24 mouse cellular contexts compared by ENCODE assay signal in genomic region chr6:89672641-89673040, GRCm38 (mm10). TPM values are rescaled to one million over a fixed set of nuclear protein-coding genes. Genes with fewer than 3 reads are reported as not detected.
DNase-seq lines count a peak whose midpoint lies in the region; ATAC-seq lines count a peak whose summit lies in the region.
"Had no signal": no experiment of that assay in that cellular context is flagged by ENCODE, and none has a peak within 500 bp of the region (broad histone marks: within the 10 kb centered on the region; RNA-seq: fewer than 3 reads in every experiment).

No protein-coding gene starts in this region.

- no peak overlapping the region for H3K4me3 ChIP-seq in hindbrain, embryonic 15.5 days
- no peak overlapping the region for H3K4me3 ChIP-seq in hindbrain, embryonic 13.5 days
- no peak overlapping the region for H3K4me3 ChIP-seq in liver, embryonic 11.5 days (ENCODE audit: low read depth, low read length)
- H3K4me3 ChIP-seq in limb, embryonic 10.5 days, result no peak overlapping the region
- H3K4me3 ChIP-seq: embryonic facial prominence, embryonic 12.5 days; liver, embryonic 13.5 days; midbrain, embryonic 15.5 days; neural tube, embryonic 12.5 days had no signal

- H3K9me3 ChIP-seq in hindbrain, embryonic 15.5 days, result no peaks in the 10 kb centered on the region
- no peaks in the 10 kb centered on the region for H3K9me3 ChIP-seq in hindbrain, embryonic 13.5 days
- H3K9me3 ChIP-seq in liver, embryonic 11.5 days (ENCODE audit: control insufficient read depth, low read length), result no peaks in the 10 kb centered on the region
- no peaks in the 10 kb centered on the region for H3K9me3 ChIP-seq in limb, embryonic 10.5 days (replicated peaks)
- H3K9me3 ChIP-seq: embryonic facial prominence, embryonic 12.5 days; liver, embryonic 13.5 days; midbrain, embryonic 15.5 days; neural tube, embryonic 12.5 days had no signal

- DNase-seq in cerebellum, adult 18-20 months, result peak; percentile 20 to 32
- DNase-seq in cerebellum, adult 8-10 months, result peak; percentile 25
- DNase-seq in layer of hippocampus, adult 18-20 months (ENCODE audit: low spot score in 2 of 2), result peak; percentile 59 to 78
- DNase-seq in liver, embryonic 11.5 days (ENCODE audit: low spot score), result no peak
- no peak for DNase-seq in limb, embryonic 10.5 days (ENCODE audit: low spot score)
- DNase-seq: adrenal gland, postnatal 14 days; heart, postnatal 36 days; kidney, adult 2 months; liver, embryonic 13.5 days; right cerebral cortex, postnatal 14 days; thymus, postnatal 25 days had no signal

- H3K27me3 ChIP-seq in hindbrain, embryonic 15.5 days, result no peaks in the 10 kb centered on the region
- H3K27me3 ChIP-seq in hindbrain, embryonic 13.5 days, result no peaks in the 10 kb centered on the region
- no peaks in the 10 kb centered on the region for H3K27me3 ChIP-seq in liver, embryonic 11.5 days (replicated peaks; ENCODE audit: control insufficient read depth, insufficient read depth, low read length)
- H3K27me3 ChIP-seq in limb, embryonic 10.5 days (ENCODE audit: low read depth, poor library complexity, severe bottlenecking), result no peaks in the 10 kb centered on the region
- H3K27me3 ChIP-seq: CH12.LX; embryonic facial prominence, embryonic 12.5 days; liver, embryonic 13.5 days; midbrain, embryonic 15.5 days; neural tube, embryonic 12.5 days had no signal

- 0 out of 2 replicates have a peak, but pooled peaks cover 9% of the 10 kb centered on the region for H3K4me1 ChIP-seq in hindbrain, embryonic 15.5 days (replicated peaks)
- H3K4me1 ChIP-seq in hindbrain, embryonic 13.5 days (replicated peaks), result no peaks in the 10 kb centered on the region
- H3K4me1 ChIP-seq in liver, embryonic 11.5 days (replicated peaks; ENCODE audit: control insufficient read depth, insufficient read depth, low read length), result no peaks in the 10 kb centered on the region
- H3K4me1 ChIP-seq in limb, embryonic 10.5 days, result no peaks in the 10 kb centered on the region
- H3K4me1 ChIP-seq: embryonic facial prominence, embryonic 12.5 days; liver, embryonic 13.5 days; midbrain, embryonic 15.5 days; neural tube, embryonic 12.5 days had no signal

- H3K36me3 ChIP-seq in hindbrain, embryonic 15.5 days, result no peaks in the 10 kb centered on the region
- H3K36me3 ChIP-seq in hindbrain, embryonic 13.5 days, result peaks cover 31% of the 10 kb centered on the region
- H3K36me3 ChIP-seq in liver, embryonic 11.5 days (ENCODE audit: control insufficient read depth, insufficient read depth, low read length), result no peaks in the 10 kb centered on the region
- H3K36me3 ChIP-seq in limb, embryonic 10.5 days, result 0 out of 2 replicates have a peak, but pooled peaks cover 2% of the 10 kb centered on the region
- H3K36me3 ChIP-seq: embryonic facial prominence, embryonic 12.5 days; midbrain, embryonic 15.5 days had no signal

- no peak for ATAC-seq in cerebellum, adult (ENCODE audit: insufficient number of reproducible peaks, low FRiP score, low TSS enrichment)
- no peak for ATAC-seq in hindbrain, embryonic 15.5 days (ENCODE audit: low FRiP score, low read depth)
- no peak for ATAC-seq in hindbrain, embryonic 13.5 days (ENCODE audit: low FRiP score)
- no peak for ATAC-seq in liver, embryonic 11.5 days (replicated peaks; ENCODE audit: low FRiP score)

- no peak overlapping the region for H3K4me2 ChIP-seq in hindbrain, embryonic 15.5 days
- H3K4me2 ChIP-seq in hindbrain, embryonic 13.5 days, result no peak overlapping the region
- H3K4me2 ChIP-seq in liver, embryonic 11.5 days, result no peak overlapping the region
- H3K4me2 ChIP-seq: embryonic facial prominence, embryonic 12.5 days; heart, embryonic 11.5 days; liver, embryonic 13.5 days; midbrain, embryonic 15.5 days; neural tube, embryonic 12.5 days had no signal

- H3K27ac ChIP-seq in hindbrain, embryonic 15.5 days (replicated peaks), result peak overlapping the region; percentile 21
- H3K27ac ChIP-seq in hindbrain, embryonic 13.5 days, result no peak overlapping the region
- H3K27ac ChIP-seq in liver, embryonic 11.5 days (ENCODE audit: low read depth, low read length), result no peak overlapping the region
- no peak overlapping the region for H3K27ac ChIP-seq in limb, embryonic 10.5 days
- H3K27ac ChIP-seq: embryonic facial prominence, embryonic 12.5 days; liver, embryonic 13.5 days; midbrain, embryonic 15.5 days; neural tube, embryonic 12.5 days had no signal

- no peak overlapping the region for H3K9ac ChIP-seq in hindbrain, embryonic 15.5 days
- no peak overlapping the region for H3K9ac ChIP-seq in hindbrain, embryonic 13.5 days
- H3K9ac ChIP-seq in liver, embryonic 11.5 days (ENCODE audit: low read depth, low read length), result no peak overlapping the region
- H3K9ac ChIP-seq: embryonic facial prominence, embryonic 12.5 days; liver, embryonic 13.5 days; midbrain, embryonic 15.5 days; neural tube, embryonic 12.5 days had no signal

- 67% methylated on average over 7 of the region's 7 CpGs for WGBS in hindbrain, embryonic 15.5 days
- WGBS in hindbrain, embryonic 13.5 days, result 84% methylated on average over 7 of the region's 7 CpGs
- 75% methylated on average over 7 of the region's 7 CpGs for WGBS in liver, embryonic 11.5 days
- 91% methylated on average over 7 of the region's 7 CpGs for WGBS in limb, embryonic 10.5 days

RNA-seq across cellular contexts. Expression of gene Txnrd3, which starts 28.9 kb away (rescaled TPM):
- 14.9 and 16.5 TPM in 2 replicates for polyA plus RNA-seq in hindbrain, embryonic 15.5 days (2015; fragmentation: Nextera tagmentation; extraction: Ambion mirVana)
- 12.8 and 13.8 TPM in 2 replicates for polyA plus RNA-seq in hindbrain, embryonic 13.5 days (2015; fragmentation: Nextera tagmentation; extraction: Ambion mirVana)
- total RNA-seq in layer of hippocampus, adult 18-20 months (2021), result 1 to 10 TPM; 3.7 to 4.0 TPM
- 10.0 and 11.2 TPM in 2 replicates for polyA plus RNA-seq in liver, embryonic 11.5 days (2014; fragmentation: Nextera tagmentation; extraction: Ambion mirVana)
- 9.5 and 11.0 TPM in 2 replicates for polyA plus RNA-seq in limb, embryonic 10.5 days (2016; fragmentation: Nextera tagmentation; extraction: Ambion mirVana)

RNA-seq across cellular contexts. Expression of gene Vmn1r40, which starts 34.7 kb away (rescaled TPM):
- polyA plus RNA-seq in hindbrain, embryonic 15.5 days (2015; fragmentation: Nextera tagmentation; extraction: Ambion mirVana), result not detected in 2 replicates
- polyA plus RNA-seq in hindbrain, embryonic 13.5 days (2015; fragmentation: Nextera tagmentation; extraction: Ambion mirVana), result not detected in 2 replicates
- total RNA-seq in layer of hippocampus, adult 18-20 months (2021), result not detected
- not detected in 2 replicates for polyA plus RNA-seq in liver, embryonic 11.5 days (2014; fragmentation: Nextera tagmentation; extraction: Ambion mirVana)
- polyA plus RNA-seq in limb, embryonic 10.5 days (2016; fragmentation: Nextera tagmentation; extraction: Ambion mirVana), result not detected in 2 replicates
- total RNA-seq: adrenal gland, postnatal 14 days; CH12.LX; gastrocnemius, adult 8-10 months; heart, postnatal 36 days; left cerebral cortex, postnatal 36 days; megakaryocyte progenitor cell, adult 5-6 weeks had no signal
- polyA plus RNA-seq: embryonic facial prominence, embryonic 12.5 days; heart, embryonic 11.5 days; kidney, adult 2 months; large intestine, adult 2 months; liver, embryonic 13.5 days; lung, embryonic 16.5 days; midbrain, embryonic 15.5 days; neural tube, embryonic 12.5 days had no signal

Comparison
In these comparisons a context has a peak if more than half of its experiments do, and no peak if none do; other contexts are left out.
1. DNase-seq: peak in cerebellum, adult 18-20 months (2 of 2), cerebellum, adult 8-10 months (single experiment) and layer of hippocampus, adult 18-20 months (2 of 2); none in liver, embryonic 11.5 days (single experiment) and limb, embryonic 10.5 days (single experiment).